Mouse (Mus musculus): ENCODE data around the gene Gm1123. TPM values are rescaled to one million over a fixed set of nuclear protein-coding genes. Genes with fewer than 3 reads are reported as not detected.

The Gm1123 gene
- polyA plus RNA-seq (2021; fragmentation: Nextera tagmentation) = 0.18 and 0.20 TPM in 2 replicates
- long read RNA-seq, experiment 1, partial matches to known transcripts = 0 of 1 reads
- long read RNA-seq, experiment 1, other reads (novel, unspliced or antisense) = 0 of 1 reads
- long read RNA-seq, experiment 2 = 0 reads

GRCm38 (mm10) chr9:99035575-99035974, at the start of gene Gm1123:
Gene Gm1123 (minus strand): TSS chr9:99035715.

DNA sequence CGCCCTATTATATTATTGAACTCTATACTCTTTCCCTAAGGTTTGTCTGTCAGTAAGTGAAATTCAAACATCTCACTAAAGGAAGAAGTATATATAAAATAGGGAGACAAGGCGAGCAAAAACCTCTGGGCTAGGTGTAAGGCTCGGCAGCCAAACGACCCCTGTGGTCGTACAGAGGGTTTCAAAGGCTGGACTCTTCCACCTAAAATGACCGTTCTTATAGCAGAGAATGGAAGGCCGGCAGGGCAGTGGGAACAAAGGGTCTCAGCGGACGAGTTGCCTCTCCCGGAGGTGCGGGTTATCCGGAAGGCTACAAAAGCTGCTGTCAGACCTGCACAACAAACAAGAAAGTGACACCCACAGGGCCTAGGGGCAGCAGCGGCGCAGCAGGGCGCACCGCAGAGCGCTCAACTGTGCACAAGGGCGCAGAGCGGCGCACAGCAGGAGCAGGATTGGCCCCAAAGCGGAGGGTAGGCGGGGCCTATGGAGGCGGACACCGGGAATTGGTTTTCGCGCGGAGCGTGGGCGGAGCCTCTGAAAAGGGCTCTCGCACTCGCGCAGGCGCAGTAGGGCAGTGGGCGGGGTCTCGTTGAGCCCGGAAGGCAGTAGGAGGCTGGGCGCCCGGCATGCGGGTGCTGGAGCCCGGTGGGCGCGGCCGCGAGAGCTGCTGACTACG, 49.6 kb downstream of the Gm1123 start, which contains the start of gene Faim:
Faim (plus strand) TSS at position 574 of the 676 bp plus-strand sequence.

Other genes starting within 250 kb of the Gm1123 start
- gene Prr23a1, start 193.2 kb downstream of the Gm1123 start, polyA plus RNA-seq (2021; fragmentation: Nextera tagmentation) = not detected in 2 replicates
- not detected in 2 replicates for gene Prr23a2, start 179.2 kb downstream of the Gm1123 start, polyA plus RNA-seq (2021; fragmentation: Nextera tagmentation)
- gene Prr23a3, start 170.9 kb downstream of the Gm1123 start, polyA plus RNA-seq (2021; fragmentation: Nextera tagmentation) = not detected in 2 replicates
- gene 7420426K07Rik, start 132.6 kb downstream of the Gm1123 start, polyA plus RNA-seq (2021; fragmentation: Nextera tagmentation) = not detected in 2 replicates
- gene Foxl2, start 80.4 kb downstream of the Gm1123 start, polyA plus RNA-seq (2021; fragmentation: Nextera tagmentation) = 0.04 TPM in 1 of 2 replicates, not detected in the other
- 86.6 and 94.7 TPM in 2 replicates for gene Faim, start 49.3 kb downstream of the Gm1123 start, polyA plus RNA-seq (2021; fragmentation: Nextera tagmentation)
- 3.4 and 4.3 TPM in 2 replicates for gene Pik3cb, start 104.9 kb upstream of the Gm1123 start, polyA plus RNA-seq (2021; fragmentation: Nextera tagmentation)
- not detected in 2 replicates for gene Faiml, start 201.5 kb upstream of the Gm1123 start, polyA plus RNA-seq (2021; fragmentation: Nextera tagmentation)
- gene Cep70, start 207.7 kb upstream of the Gm1123 start, polyA plus RNA-seq (2021; fragmentation: Nextera tagmentation) = 8.7 and 11.5 TPM in 2 replicates

Data from layer of hippocampus, adult 6 months (tissue).